Mouse (Mus musculus): Measurements from ENCODE around the gene Nfe2l1.
"Not testable (repeated sequence)": the region's sequence is repeated elsewhere in the genome, so short reads cannot be mapped to it uniquely, and the experiment has no call there.

Gene Nfe2l1

DNA sequence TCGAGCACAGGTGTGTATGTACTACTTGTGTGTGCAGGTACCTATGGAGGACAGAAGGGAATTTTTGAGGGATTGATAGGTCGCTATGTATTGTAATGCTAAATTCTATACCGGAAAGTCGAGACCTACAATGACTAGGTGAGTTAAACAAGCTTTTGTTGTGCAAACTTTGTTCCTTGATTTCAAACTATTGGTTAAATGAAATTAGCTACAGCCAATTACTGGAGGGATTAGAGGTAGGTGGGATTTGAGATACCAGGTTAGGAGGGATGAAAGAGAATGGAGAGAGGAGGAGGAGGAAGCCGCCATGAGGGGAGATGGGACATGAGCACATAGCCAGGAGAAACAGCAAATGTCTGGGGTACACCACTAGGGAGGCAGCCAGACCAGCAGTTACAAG lies 49.5 kb downstream of the Nfe2l1 start:
- DNase-seq (ENCODE audit: low read depth, low spot score): peak; percentile 72

DNA sequence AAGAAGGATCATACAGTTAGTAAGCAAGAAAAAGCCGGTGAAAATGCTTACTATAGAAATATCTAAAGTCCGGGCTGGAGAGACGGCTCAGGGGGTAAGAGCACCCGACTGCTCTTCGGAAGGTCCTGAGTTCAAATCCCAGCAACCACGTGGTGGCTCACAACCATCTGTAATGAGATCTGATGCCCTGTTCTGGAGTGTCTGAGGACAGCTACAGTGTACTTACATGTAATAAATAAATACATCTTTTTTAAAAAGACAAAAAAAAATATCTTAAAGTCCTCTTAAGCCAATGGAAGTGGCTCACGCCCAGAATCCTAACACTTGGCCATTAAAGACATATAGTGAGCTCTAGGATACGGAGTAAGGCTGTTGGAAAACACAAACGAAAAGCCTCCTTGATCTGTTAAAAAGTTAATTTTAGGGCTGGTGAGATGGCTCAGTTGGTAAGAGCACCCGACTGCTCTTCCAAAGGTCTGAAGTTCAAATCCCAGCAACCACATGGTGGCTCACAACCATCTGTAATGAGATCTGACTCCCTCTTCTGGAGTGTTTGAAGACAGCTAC lies 51.6 kb downstream of the Nfe2l1 start:
- not testable (repeated sequence) for DNase-seq (ENCODE audit: low read depth, low spot score)

DNA sequence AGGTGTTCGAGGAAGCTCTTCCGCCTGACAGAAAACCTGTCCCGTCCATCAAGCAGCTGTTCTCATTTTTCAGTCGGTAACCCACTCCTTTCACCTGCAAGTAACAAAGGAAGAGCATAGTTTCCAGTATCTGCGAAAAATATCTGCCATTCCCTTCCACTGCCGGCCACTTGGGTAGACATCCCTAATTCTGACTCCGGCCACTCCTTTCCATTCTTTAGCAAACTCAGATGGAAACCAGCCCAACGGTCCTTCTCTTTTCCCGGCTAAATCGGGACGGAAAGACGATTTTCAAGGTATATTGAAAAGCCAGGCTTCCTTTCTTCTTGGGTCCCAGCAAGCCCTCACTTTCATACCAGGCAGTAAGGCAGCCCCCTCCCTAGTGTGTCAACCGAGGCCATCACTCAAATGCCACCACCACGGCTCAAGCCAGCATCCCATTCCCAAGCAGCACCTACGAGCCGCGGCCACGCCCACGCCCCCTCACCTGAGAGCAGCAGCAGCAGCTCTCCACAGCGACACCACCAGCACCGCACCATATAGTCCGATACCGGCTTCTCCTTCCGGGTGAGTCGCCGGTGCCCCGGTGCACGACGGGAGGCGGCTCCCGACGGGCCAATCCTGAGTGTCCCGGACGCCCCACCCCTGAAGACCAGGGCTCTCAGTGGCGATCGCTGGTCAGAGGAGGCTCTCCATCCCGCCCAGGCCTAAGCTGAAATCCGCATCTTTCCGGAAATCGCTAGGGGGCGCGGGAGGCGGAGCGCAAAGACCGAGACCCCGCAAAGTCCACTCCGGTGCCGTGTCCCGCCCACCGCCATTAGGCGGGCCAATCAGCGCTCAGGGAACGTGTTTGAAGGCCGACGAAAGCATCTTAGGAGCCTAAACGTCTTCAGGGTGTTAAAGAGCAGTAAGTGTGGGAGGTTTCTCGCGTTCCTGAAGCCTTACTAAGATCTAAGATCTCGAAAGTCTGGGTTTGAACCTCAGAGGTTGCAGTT lies 52.5 kb downstream of the Nfe2l1 start, which contains the start of gene Snx11:
TSS of gene Snx11 (minus strand) at position 592 of the 995 bp plus-strand sequence.
- DNase-seq (ENCODE audit: low read depth, low spot score): peak; percentile 99

GRCm38 (mm10) chr11:96776068-96776467 lies 53.7 kb downstream of the Nfe2l1 start:
- DNase-seq (ENCODE audit: low read depth, low spot score): no peak

GRCm38 (mm10) chr11:96775665-96776064 lies 54.1 kb downstream of the Nfe2l1 start:
- DNase-seq (ENCODE audit: low read depth, low spot score): no peak

- no peak for DNase-seq (ENCODE audit: low read depth, low spot score)
These were observed 54.7 kb downstream of the Nfe2l1 start for GRCm38 (mm10) chr11:96775063-96775462.

DNA sequence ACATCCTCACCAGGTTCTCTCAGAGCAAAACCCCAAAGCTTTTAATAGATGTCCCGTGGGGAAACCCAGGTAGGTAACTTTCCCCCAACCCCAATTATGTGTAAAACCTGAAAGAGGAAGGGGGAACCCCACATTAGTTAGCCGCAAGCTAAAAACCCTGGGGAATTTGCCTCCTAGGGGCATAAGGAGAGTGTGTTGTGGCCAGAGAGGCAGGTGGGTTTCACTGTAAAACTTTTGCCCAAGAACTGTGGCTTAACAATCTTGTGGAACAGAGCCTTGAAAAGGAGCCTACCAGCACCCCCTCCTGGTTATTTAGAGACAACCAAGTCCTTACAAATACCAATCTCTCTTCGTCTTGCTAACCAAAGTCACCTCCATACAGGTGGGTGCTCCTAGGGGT lies 55.2 kb downstream of the Nfe2l1 start:
- DNase-seq (ENCODE audit: low read depth, low spot score): peak; percentile 69

DNA sequence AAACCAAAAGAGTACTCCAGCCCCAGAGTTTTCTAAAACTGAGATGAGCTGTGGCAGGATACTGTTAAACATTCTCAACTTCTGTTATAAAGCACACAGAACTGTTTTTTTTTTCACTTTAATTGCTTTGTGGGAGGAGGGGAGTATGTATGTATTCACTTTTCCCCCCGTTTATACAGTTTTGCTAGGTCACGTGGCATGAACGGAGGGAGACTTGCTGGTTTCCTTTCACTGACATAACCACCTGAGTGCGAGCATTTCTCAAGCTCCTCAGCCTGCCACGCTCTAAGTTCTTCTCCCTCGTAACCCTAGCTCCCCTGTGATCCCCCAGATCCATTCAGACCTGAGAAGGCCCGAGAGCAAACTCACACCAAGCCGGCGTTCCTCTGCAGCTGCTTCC lies 57.4 kb downstream of the Nfe2l1 start:
- no peak for DNase-seq (ENCODE audit: low read depth, low spot score)

- DNase-seq (ENCODE audit: low read depth, low spot score): no peak
These were observed 58.3 kb downstream of the Nfe2l1 start for GRCm38 (mm10) chr11:96771274-96771975.

- DNase-seq (ENCODE audit: low read depth, low spot score): no peak
These were observed 61.5 kb downstream of the Nfe2l1 start for GRCm38 (mm10) chr11:96768240-96768639.
